Mouse (Mus musculus) lung, postnatal 0 days (tissue): Measurements from ENCODE around the gene Qdpr.

Experiments used
- CTCF ChIP-seq: IDR thresholded peaks from 2 replicates; pipeline ENCODE4 v1.5.1; 2016; ENCODE audit warnings: antibody characterized with exemption, mild to moderate bottlenecking
- EP300 ChIP-seq: IDR thresholded peaks from 2 replicates; pipeline ENCODE4 v1.6.1; 2016; ENCODE audit warnings: antibody characterized with exemption, mild to moderate bottlenecking, control low read depth

DNA sequence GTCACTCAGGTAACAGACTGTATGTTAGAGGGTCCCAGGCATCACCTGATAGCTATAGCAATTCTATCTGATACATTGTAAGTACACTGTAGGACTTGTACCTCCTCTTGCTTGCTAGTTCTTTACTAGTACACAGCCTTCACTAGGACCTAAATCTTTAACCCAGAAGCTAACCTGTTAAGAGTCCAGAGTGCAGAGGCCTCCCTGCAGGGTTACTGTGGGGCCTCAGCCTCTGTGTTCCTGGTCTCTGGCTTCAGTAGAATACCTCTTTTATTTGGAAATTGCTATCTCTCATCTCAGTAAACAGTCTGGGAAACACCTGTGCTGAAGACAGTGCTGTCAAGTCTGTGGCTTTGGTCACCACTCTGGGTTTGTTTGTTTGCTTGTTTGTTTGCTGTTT is 46.0 kb upstream of the Qdpr start:
- TF ChIP-seq EP300 (no peak), CTCF (no peak)
